Mouse (Mus musculus): ENCODE measurements around the gene Eipr1. TPM values are rescaled to one million over a fixed set of nuclear protein-coding genes. Genes with fewer than 3 reads are reported as not detected.

Gene Eipr1
- polyA plus RNA-seq, 1 experiment from 2014 or later, result 27.3 TPM

DNA sequence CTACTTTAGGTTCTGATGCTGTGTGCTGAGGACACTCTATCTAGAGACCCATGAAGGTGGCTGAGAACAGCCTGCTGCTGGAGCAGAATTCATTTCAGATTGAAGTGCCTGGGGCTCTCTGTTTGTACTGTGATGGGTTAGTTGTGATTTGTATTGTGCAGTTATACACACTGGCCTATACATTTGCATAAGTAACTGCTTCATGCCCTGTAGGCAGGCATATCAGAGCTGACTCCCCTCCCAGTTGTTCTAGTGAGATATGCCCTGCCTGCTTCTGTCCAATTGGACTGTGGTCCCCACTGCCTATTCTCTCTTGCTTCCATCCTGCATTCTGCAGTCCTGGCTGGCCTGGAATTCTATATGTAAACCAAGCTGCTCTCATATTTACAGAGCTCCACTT is 128.9 kb downstream of the Eipr1 start:
- H3K4me1 ChIP-seq (replicated peaks; ENCODE audit: control insufficient read depth, insufficient read depth, low read length), result no peaks in the 10 kb centered on the region
- no peaks in the 10 kb centered on the region for H3K9me3 ChIP-seq (ENCODE audit: control insufficient read depth, low read length)
- no peak for ATAC-seq (ENCODE audit: low read depth)
- H3K4me3 ChIP-seq (ENCODE audit: low read length), result no peak overlapping the region
- H3K9ac ChIP-seq (ENCODE audit: low read length), result no peak overlapping the region
- no peak overlapping the region for H3K4me2 ChIP-seq (ENCODE audit: low read depth, low read length)
- H3K27ac ChIP-seq (ENCODE audit: low read length), result no peak overlapping the region
- H3K27me3 ChIP-seq (ENCODE audit: control insufficient read depth, insufficient read depth, low read depth, low read length), result no peaks in the 10 kb centered on the region
- H3K36me3 ChIP-seq (ENCODE audit: control insufficient read depth, insufficient read depth, low read length), result no peaks in the 10 kb centered on the region

DNA sequence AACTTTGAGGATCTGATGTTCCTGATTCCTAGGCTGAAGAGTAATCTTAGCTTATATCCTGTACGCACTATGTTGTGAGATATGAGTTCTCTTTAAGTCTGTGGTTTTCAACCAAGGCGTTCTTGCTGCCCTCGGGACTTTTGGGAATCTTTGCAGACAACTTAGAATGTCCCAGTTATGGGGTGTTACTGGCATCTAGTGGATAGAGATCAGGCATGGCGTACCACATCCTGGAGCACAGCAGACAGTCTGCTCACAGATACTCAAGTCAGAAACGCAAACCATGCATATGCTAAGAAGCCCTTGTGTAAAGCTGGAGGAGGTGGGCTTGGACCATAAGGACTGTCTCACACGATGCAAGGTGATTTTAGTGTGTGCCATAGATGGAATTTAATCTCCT is 136.1 kb downstream of the Eipr1 start:
- 78% methylated on average over 6 of the region's 6 CpGs for WGBS
- Histone ChIP-seq H3K36me3 (ENCODE audit: control insufficient read depth, insufficient read depth, low read length) (no peaks in the 10 kb centered on the region), H3K27ac (ENCODE audit: low read length) (no peak overlapping the region), H3K4me1 (replicated peaks; ENCODE audit: control insufficient read depth, insufficient read depth, low read length) (no peaks in the 10 kb centered on the region), H3K4me3 (ENCODE audit: low read length) (no peak overlapping the region), H3K9ac (ENCODE audit: low read length) (no peak overlapping the region), H3K27me3 (ENCODE audit: control insufficient read depth, insufficient read depth, low read depth, low read length) (no peaks in the 10 kb centered on the region; the same call in 1 of the 2 replicates), H3K4me2 (ENCODE audit: low read depth, low read length) (no peak overlapping the region), H3K9me3 (ENCODE audit: control insufficient read depth, low read length) (no peaks in the 10 kb centered on the region)
- no peak for ATAC-seq (ENCODE audit: low read depth)

DNA sequence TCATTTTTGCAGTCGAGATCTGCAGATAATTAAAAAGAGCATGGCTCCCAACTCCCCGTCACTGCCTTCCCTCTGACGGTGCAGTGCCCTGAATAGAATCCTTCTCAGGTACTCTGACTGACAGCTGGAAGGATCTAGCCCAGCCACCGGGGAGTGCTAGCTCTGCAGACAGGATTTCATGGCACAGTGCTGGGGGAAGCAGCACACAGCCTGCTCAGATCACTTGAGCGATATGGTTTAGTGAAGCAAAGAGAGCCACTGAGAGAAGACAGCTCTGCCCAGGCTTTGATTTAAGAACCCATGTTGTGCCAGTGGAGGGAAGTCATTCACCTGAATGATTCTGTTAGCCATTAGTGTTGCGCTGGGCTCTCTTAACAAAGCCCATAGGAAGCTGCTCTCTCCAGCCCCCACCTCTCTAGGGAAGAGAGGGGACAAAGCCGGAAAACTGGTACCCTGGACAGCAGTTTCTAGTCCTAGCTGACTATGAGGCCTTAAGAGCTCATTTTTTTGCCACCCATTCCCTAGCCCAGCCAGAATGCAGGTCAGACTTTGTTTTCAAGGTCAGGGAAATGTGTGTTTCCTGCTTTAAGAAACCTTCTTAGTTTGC is 137.6 kb downstream of the Eipr1 start:
- no peak overlapping the region for H3K27ac ChIP-seq (ENCODE audit: low read length)
- H3K9ac ChIP-seq (ENCODE audit: low read length), result no peak overlapping the region
- no peaks in the 10 kb centered on the region for H3K4me1 ChIP-seq (replicated peaks; ENCODE audit: control insufficient read depth, insufficient read depth, low read length)
- H3K4me2 ChIP-seq (ENCODE audit: low read depth, low read length), result no peak overlapping the region
- no peaks in the 10 kb centered on the region for H3K9me3 ChIP-seq (ENCODE audit: control insufficient read depth, low read length)
- H3K27me3 ChIP-seq (ENCODE audit: control insufficient read depth, insufficient read depth, low read depth, low read length), result no peaks in the 10 kb centered on the region; the same call in 1 of the 2 replicates
- no peak overlapping the region for H3K4me3 ChIP-seq (ENCODE audit: low read length)
- 33% methylated on average over 7 of the region's 7 CpGs for WGBS
- ATAC-seq (ENCODE audit: low read depth), result no peak
- no peaks in the 10 kb centered on the region for H3K36me3 ChIP-seq (ENCODE audit: control insufficient read depth, insufficient read depth, low read length)

DNA sequence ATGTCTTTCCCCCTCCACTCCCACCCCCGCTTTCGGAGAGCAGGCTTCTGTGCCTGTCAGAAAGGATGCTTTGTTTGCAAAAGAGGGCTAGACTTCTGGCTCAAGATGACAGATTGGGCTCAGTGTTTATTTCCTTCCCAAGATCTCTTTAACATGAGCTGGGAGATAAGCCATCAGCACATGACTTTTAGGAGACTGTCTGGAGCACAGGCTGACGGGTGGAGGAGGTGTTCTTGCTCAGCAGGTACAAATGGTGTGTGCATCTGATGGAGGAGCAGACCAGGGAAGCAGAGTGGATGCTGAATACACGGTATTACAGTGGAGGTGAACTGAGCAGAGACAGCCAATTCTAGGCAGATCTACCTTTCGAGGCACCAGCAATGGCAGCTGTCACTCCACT is 139.9 kb downstream of the Eipr1 start:
- Histone ChIP-seq H3K27ac (ENCODE audit: low read length) (no peak overlapping the region), H3K36me3 (ENCODE audit: control insufficient read depth, insufficient read depth, low read length) (no peaks in the 10 kb centered on the region), H3K4me2 (ENCODE audit: low read depth, low read length) (no peak overlapping the region), H3K4me1 (replicated peaks; ENCODE audit: control insufficient read depth, insufficient read depth, low read length) (no peaks in the 10 kb centered on the region), H3K9me3 (ENCODE audit: control insufficient read depth, low read length) (no peaks in the 10 kb centered on the region), H3K4me3 (ENCODE audit: low read length) (no peak overlapping the region), H3K27me3 (ENCODE audit: control insufficient read depth, insufficient read depth, low read depth, low read length) (no peaks in the 10 kb centered on the region; the same call in 1 of the 2 replicates), H3K9ac (ENCODE audit: low read length) (no peak overlapping the region)
- 15% methylated on average over 5 of the region's 5 CpGs for WGBS
- ATAC-seq (ENCODE audit: low read depth), result no peak

DNA sequence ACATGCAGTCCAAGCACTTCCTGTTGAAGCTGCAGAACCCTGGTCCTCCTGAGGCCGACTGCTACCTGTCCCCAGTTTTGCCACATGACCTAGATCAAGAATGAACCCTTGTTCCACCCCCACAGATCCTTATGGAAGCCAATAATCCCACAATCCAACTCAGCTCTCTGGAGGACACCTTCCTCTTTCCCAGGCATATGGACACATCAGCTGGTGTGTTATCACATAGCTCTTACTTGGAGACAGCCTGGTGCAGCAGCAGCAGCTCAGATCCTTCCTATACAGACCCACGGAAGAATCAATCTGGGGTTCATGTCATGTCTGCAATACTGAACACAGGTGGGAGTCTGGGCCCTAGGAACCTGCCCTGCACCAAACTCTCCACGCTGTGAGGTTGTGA is 145.0 kb downstream of the Eipr1 start:
- Histone ChIP-seq H3K4me3 (ENCODE audit: low read length) (no peak overlapping the region), H3K9me3 (ENCODE audit: control insufficient read depth, low read length) (no peaks in the 10 kb centered on the region; the same call in 1 of the 2 replicates), H3K36me3 (ENCODE audit: control insufficient read depth, insufficient read depth, low read length) (no peaks in the 10 kb centered on the region), H3K9ac (ENCODE audit: low read length) (no peak overlapping the region), H3K4me1 (replicated peaks; ENCODE audit: control insufficient read depth, insufficient read depth, low read length) (no peaks in the 10 kb centered on the region), H3K4me2 (ENCODE audit: low read depth, low read length) (no peak overlapping the region), H3K27me3 (ENCODE audit: control insufficient read depth, insufficient read depth, low read depth, low read length) (no peaks in the 10 kb centered on the region), H3K27ac (ENCODE audit: low read length) (no peak overlapping the region)
- 70% methylated on average over 3 of the region's 3 CpGs for WGBS
- ATAC-seq (ENCODE audit: low read depth), result no peak

DNA sequence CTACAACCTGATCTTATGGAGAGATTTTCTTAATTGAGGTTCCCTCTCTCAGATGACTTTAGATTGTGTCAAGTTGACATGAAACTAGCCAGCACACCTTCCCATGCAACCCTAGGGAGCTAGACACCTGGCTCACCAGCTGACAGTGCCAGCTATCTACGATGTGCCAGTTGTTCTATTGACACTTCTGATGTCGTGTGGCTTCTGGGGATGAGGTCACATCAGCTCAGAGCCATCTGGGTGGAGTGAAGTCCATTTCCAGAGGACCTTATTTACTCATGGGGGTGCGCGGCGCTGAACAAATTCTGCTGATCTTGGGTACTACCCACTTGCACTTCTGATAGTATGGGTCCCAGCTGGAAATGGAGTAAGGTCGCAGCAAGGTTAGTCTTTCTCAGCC is 146.7 kb downstream of the Eipr1 start:
- Histone ChIP-seq H3K4me2 (ENCODE audit: low read depth, low read length) (no peak overlapping the region), H3K9me3 (ENCODE audit: control insufficient read depth, low read length) (no peaks in the 10 kb centered on the region; the same call in 1 of the 2 replicates), H3K4me1 (replicated peaks; ENCODE audit: control insufficient read depth, insufficient read depth, low read length) (no peaks in the 10 kb centered on the region), H3K27me3 (ENCODE audit: control insufficient read depth, insufficient read depth, low read depth, low read length) (no peaks in the 10 kb centered on the region), H3K9ac (ENCODE audit: low read length) (no peak overlapping the region), H3K36me3 (ENCODE audit: control insufficient read depth, insufficient read depth, low read length) (no peaks in the 10 kb centered on the region), H3K4me3 (ENCODE audit: low read length) (no peak overlapping the region), H3K27ac (ENCODE audit: low read length) (no peak overlapping the region)
- no peak for ATAC-seq (ENCODE audit: low read depth)
- 89% methylated on average over 6 of the region's 6 CpGs for WGBS

DNA sequence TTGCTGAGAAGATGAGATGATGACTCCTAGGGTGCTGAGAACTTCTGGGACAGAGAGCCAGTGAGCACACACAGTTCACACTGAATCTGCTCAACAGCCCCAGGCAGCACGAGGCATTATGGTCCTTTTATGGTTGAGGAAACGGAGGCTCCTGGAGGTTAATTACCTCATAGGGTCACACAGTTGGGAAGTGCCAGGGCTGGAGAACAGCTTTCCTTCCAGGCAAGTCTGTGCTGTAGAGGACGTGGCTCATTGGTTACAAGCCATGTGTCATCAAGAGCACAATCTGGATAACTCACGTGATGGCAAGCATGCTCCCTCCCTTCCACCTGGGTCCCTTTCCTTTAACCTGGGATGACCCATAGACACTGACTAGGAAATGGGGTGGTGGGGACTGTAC is 148.1 kb downstream of the Eipr1 start:
- H3K9ac ChIP-seq (ENCODE audit: low read length), result no peak overlapping the region
- ATAC-seq (ENCODE audit: low read depth), result no peak

DNA sequence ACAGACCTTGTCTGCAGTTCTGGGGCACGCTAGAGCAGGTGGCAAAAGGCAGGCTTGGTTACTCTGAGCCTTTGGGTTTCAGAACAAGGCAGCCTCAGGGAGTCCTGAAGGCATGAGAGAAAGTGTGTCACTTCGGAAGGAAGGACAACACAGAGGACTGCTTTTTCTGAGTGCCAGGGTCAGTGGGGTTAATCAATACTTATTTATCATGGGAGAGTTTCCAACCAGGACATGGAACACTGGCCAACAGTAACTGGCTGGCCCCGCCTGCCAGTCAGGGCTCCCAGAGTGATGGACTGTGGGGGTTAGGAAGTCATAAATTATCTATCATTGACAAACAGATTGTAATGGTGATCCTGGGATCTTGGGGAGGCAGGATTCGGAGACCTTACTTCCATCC is 148.7 kb downstream of the Eipr1 start:
- no peaks in the 10 kb centered on the region for H3K36me3 ChIP-seq (ENCODE audit: control insufficient read depth, insufficient read depth, low read length)
- H3K9ac ChIP-seq (ENCODE audit: low read length), result no peak overlapping the region
- H3K27me3 ChIP-seq (ENCODE audit: control insufficient read depth, insufficient read depth, low read depth, low read length), result no peaks in the 10 kb centered on the region
- H3K9me3 ChIP-seq (ENCODE audit: control insufficient read depth, low read length), result no peaks in the 10 kb centered on the region; the same call in 1 of the 2 replicates
- H3K27ac ChIP-seq (ENCODE audit: low read length), result no peak overlapping the region
- ATAC-seq (ENCODE audit: low read depth), result no peak
- no peak overlapping the region for H3K4me3 ChIP-seq (ENCODE audit: low read length)
- no peaks in the 10 kb centered on the region for H3K4me1 ChIP-seq (replicated peaks; ENCODE audit: control insufficient read depth, insufficient read depth, low read length)
- no peak overlapping the region for H3K4me2 ChIP-seq (ENCODE audit: low read depth, low read length)
- WGBS, result 76% methylated on average over 4 of the region's 4 CpGs

More for the DNA sequence above, 148.1 kb downstream of the Eipr1 start:
- Histone ChIP-seq H3K27ac (ENCODE audit: low read length) (no peak overlapping the region), H3K36me3 (ENCODE audit: control insufficient read depth, insufficient read depth, low read length) (no peaks in the 10 kb centered on the region), H3K4me3 (ENCODE audit: low read length) (no peak overlapping the region), H3K4me2 (ENCODE audit: low read depth, low read length) (no peak overlapping the region), H3K4me1 (replicated peaks; ENCODE audit: control insufficient read depth, insufficient read depth, low read length) (no peaks in the 10 kb centered on the region), H3K27me3 (ENCODE audit: control insufficient read depth, insufficient read depth, low read depth, low read length) (no peaks in the 10 kb centered on the region), H3K9me3 (ENCODE audit: control insufficient read depth, low read length) (no peaks in the 10 kb centered on the region; the same call in 1 of the 2 replicates)
- 67% methylated on average over 4 of the region's 4 CpGs for WGBS

DNA sequence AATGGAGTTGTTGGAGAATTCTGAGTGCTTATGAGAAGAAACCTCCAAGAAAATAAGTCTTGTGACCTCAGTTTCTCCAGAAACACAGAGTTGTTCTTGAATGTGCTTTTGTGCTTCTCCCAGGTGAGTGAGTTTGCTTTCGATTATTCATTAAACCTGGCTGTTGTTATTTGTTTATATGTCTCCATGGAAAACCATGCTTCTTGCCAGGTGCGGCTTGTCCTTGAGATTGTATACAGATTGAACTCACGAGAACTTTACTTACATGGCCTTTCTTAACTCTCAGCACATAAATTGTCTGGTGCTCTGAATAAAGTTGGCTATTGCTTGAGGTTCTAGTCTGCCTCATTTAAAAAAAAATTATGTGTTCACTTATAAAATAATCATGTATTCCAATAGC is 150.5 kb downstream of the Eipr1 start:
- no peak for ATAC-seq (ENCODE audit: low read depth)
- H3K4me2 ChIP-seq (ENCODE audit: low read depth, low read length), result no peak overlapping the region
- no peaks in the 10 kb centered on the region for H3K27me3 ChIP-seq (ENCODE audit: control insufficient read depth, insufficient read depth, low read depth, low read length)
- H3K27ac ChIP-seq (ENCODE audit: low read length), result no peak overlapping the region
- H3K9ac ChIP-seq (ENCODE audit: low read length), result no peak overlapping the region
- no peaks in the 10 kb centered on the region for H3K4me1 ChIP-seq (replicated peaks; ENCODE audit: control insufficient read depth, insufficient read depth, low read length)
- 72% methylated on average over 3 of the region's 3 CpGs for WGBS
- H3K9me3 ChIP-seq (ENCODE audit: control insufficient read depth, low read length), result no peaks in the 10 kb centered on the region; the same call in 1 of the 2 replicates
- H3K36me3 ChIP-seq (ENCODE audit: control insufficient read depth, insufficient read depth, low read length), result no peaks in the 10 kb centered on the region
- H3K4me3 ChIP-seq (ENCODE audit: low read length), result no peak overlapping the region

DNA sequence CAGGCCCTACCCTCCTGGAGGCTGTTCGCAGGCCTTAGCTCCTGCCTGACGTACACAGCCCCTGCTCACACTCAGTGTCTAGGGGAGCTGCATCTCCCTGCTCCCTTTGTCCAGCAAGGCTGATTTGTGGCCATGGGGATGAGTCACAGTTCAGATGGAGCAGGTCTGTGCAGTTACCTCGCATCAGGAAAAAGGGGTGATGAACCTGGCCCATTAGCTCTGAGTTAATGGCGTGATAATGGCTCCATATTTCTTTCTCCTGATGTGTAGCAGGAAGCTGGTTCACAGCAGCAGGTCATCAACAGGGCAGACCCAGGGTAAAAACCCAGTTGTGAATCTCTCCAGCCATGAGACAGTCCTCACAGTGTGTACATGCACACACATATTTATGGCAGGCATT is 151.5 kb downstream of the Eipr1 start:
- Histone ChIP-seq H3K36me3 (ENCODE audit: control insufficient read depth, insufficient read depth, low read length) (no peaks in the 10 kb centered on the region), H3K9ac (ENCODE audit: low read length) (no peak overlapping the region), H3K4me3 (ENCODE audit: low read length) (no peak overlapping the region), H3K4me1 (replicated peaks; ENCODE audit: control insufficient read depth, insufficient read depth, low read length) (no peaks in the 10 kb centered on the region), H3K27me3 (ENCODE audit: control insufficient read depth, insufficient read depth, low read depth, low read length) (no peaks in the 10 kb centered on the region), H3K9me3 (ENCODE audit: control insufficient read depth, low read length) (no peaks in the 10 kb centered on the region), H3K27ac (ENCODE audit: low read length) (no peak overlapping the region), H3K4me2 (ENCODE audit: low read depth, low read length) (no peak overlapping the region)
- no peak for ATAC-seq (ENCODE audit: low read depth)
- 76% methylated on average over 4 of the region's 4 CpGs for WGBS
